26 mouse cellular contexts compared by ENCODE assay signal in the genomic region with DNA sequence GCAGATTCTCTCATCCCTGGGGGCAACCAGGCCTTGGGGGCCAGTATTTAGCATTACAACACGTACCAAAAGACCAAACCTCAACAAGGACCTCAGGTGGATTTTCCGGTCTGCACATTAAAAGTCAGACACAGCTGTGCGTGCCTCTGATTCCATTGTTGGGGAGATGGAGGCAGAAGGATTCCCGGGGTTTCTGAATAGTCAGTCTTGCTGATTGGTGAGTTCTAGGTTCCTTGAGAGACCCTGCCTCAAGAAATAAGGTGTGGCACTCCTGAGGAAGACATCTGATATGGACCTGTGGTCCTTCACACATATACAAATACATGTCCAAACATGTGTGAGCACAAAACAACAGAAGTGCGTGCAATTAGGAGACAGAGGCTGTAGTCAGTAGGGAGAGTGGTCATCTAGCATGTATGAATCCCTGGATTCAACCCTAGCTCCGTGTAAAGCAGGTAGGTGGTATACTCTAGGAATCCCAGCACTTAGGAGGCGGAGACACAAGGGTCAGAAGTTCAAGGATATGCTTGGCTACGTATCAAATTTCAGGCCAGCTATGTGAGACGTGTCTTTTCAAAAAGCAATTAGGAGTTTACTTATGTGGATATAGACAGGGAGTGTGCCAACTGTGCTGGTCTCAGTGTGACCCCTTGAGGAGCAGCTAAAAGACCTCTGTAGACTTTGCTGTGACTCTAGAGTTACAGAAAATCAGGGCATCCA. TPM values are rescaled to one million over a fixed set of nuclear protein-coding genes. Genes with fewer than 3 reads are reported as not detected.
DNase-seq lines count a peak whose midpoint lies in the region; ATAC-seq lines count a peak whose summit lies in the region.
"Had no signal": no experiment of that assay in that cellular context is flagged by ENCODE, and none has a peak within 500 bp of the region (broad histone marks: within the 10 kb centered on the region; RNA-seq: fewer than 3 reads in every experiment).

No protein-coding gene starts in this region.

- DNase-seq in embryo, embryonic 10.5 days (ENCODE audit: low spot score): peak; percentile 54
- no peak for DNase-seq in embryo, embryonic 9.5 days (ENCODE audit: extremely low spot score)
- DNase-seq in kidney, adult 9 months: peak; percentile 60
- DNase-seq in kidney, postnatal 10 days: no peak
- DNase-seq in lung, postnatal 14 days: no peak
- DNase-seq in mesoderm, embryonic 11.5 days (ENCODE audit: low read depth, low spot score): peak; percentile 30
- DNase-seq: adrenal gland, postnatal 10 days; cerebellum, adult 18-20 months; cerebellum, postnatal 14 days; forebrain, postnatal 0 days; gastrocnemius, postnatal 36 days; left cerebral cortex, postnatal 4 days; lung, adult 18-20 months; lung, postnatal 4 days; right cerebral cortex, adult 18-20 months; thymus, adult 18-20 months; thymus, postnatal 4 days had no signal

- 57% methylated on average over 9 of the region's 9 CpGs for WGBS in lung, embryonic 16.5 days

- H3K4me1 ChIP-seq in lung, embryonic 16.5 days (replicated peaks; ENCODE audit: control insufficient read depth, insufficient read depth, low read length): peaks cover 6% of the 10 kb centered on the region; the same call in 1 of the 2 replicates

- no peaks in the 10 kb centered on the region for H3K27me3 ChIP-seq in lung, embryonic 16.5 days (ENCODE audit: control insufficient read depth, insufficient read depth, low read depth, low read length)
- H3K27me3 ChIP-seq: intestine, embryonic 15.5 days had no signal

- H3K27ac ChIP-seq in lung, embryonic 16.5 days (ENCODE audit: low read length): no peak overlapping the region
- H3K27ac ChIP-seq: intestine, embryonic 15.5 days; liver, embryonic 12.5 days; midbrain, embryonic 10.5 days had no signal

- no peak overlapping the region for H3K9ac ChIP-seq in lung, embryonic 16.5 days (ENCODE audit: low read length)
- H3K9ac ChIP-seq: forebrain, postnatal 0 days; intestine, embryonic 15.5 days; liver, embryonic 12.5 days had no signal

- H3K4me2 ChIP-seq in lung, embryonic 16.5 days (ENCODE audit: low read depth, low read length): no peak overlapping the region
- H3K4me2 ChIP-seq: intestine, embryonic 15.5 days; liver, embryonic 12.5 days had no signal

- peaks cover 11% of the 10 kb centered on the region for H3K36me3 ChIP-seq in lung, embryonic 16.5 days (ENCODE audit: control insufficient read depth, insufficient read depth, low read length)
- H3K36me3 ChIP-seq: midbrain, embryonic 10.5 days had no signal

- peaks cover 3% of the 10 kb centered on the region; the same call in 1 of the 2 replicates for H3K9me3 ChIP-seq in lung, embryonic 16.5 days (ENCODE audit: control insufficient read depth, low read length)
- H3K9me3 ChIP-seq: forebrain, embryonic 10.5 days; intestine, embryonic 15.5 days; liver, embryonic 12.5 days; midbrain, embryonic 10.5 days had no signal

- ATAC-seq in lung, embryonic 16.5 days (ENCODE audit: low read depth): peak; percentile 42; the same call in 1 of the 2 replicates
- ATAC-seq in frontal cortex, adult (ENCODE audit: low TSS enrichment): no peak
- ATAC-seq: forebrain, postnatal 0 days; hindbrain, embryonic 16.5 days; intestine, embryonic 15.5 days; liver, embryonic 12.5 days; midbrain, embryonic 16.5 days had no signal

- no peak overlapping the region for H3K4me3 ChIP-seq in lung, embryonic 16.5 days (ENCODE audit: low read length)
- H3K4me3 ChIP-seq: forebrain, embryonic 10.5 days; intestine, embryonic 15.5 days; liver, embryonic 12.5 days; midbrain, embryonic 10.5 days; myocyte had no signal

RNA-seq across cellular contexts. Expression of a gene that starts 39.7 kb away (rescaled TPM):
- polyA plus RNA-seq in lung, embryonic 16.5 days (2015; fragmentation: Nextera tagmentation; extraction: Ambion mirVana): 6.3 and 7.5 TPM in 2 replicates

Comparison
In these comparisons a context has a peak if more than half of its experiments do, and no peak if none do; other contexts are left out.
1. DNase-seq: peak in embryo, embryonic 10.5 days (single experiment), kidney, adult 9 months (single experiment) and mesoderm, embryonic 11.5 days (single experiment); none in embryo, embryonic 9.5 days (single experiment), kidney, postnatal 10 days (single experiment) and lung, postnatal 14 days (single experiment).